Mouse (Mus musculus) heart, postnatal 36 days (tissue): ENCODE data around the gene Col1a1. TPM values are rescaled to one million over a fixed set of nuclear protein-coding genes. Genes with fewer than 3 reads are reported as not detected.
"Not testable (repeated sequence)": the region's sequence is repeated elsewhere in the genome, so short reads cannot be mapped to it uniquely, and the experiment has no call there.

Source experiments
- DNase-seq, 2 experiments: peaks; one replicate each; pipeline ENCODE4 v3.0.0; 2021 to 2022
- intact Hi-C: fragments of 180-260 bp; cut with DNase I; formaldehyde crosslinking; loops from one replicate; pipeline ENCODE4 v1.15.1; 2025
- total RNA-seq, 2 experiments: library from RNA; stranded (reverse); gene quantifications; 2 replicates each; pipeline ENCODE4 v1.2.3; 2021

Gene Col1a1
- total RNA-seq, 2 experiments from 2014 or later, result 144 to 156 TPM

GRCm38 (mm10) chr11:94937335-94937781 lies 1.3 kb downstream of the Col1a1 start:
- DNase-seq, result no peak
- intact Hi-C loops, result loop anchor here (1.0 to 2.0 kb wide), 3 partner anchors 105 to 207 kb away; no protein-coding TSS in a partner anchor

- intact Hi-C loops, result loop anchor here (1.0 to 2.0 kb wide), 4 partner anchors 63 to 207 kb away; no protein-coding TSS in a partner anchor
- DNase-seq, result no peak
Measured at GRCm38 (mm10) chr11:94937787-94938186, 1.8 kb downstream of the Col1a1 start.

GRCm38 (mm10) chr11:94938296-94938695 lies 2.3 kb downstream of the Col1a1 start:
- intact Hi-C loops, result loop anchor here (2.0 kb wide), 1 partner anchor 63 kb away; no protein-coding TSS in a partner anchor
- no peak for DNase-seq

GRCm38 (mm10) chr11:94939280-94939679 lies 3.3 kb downstream of the Col1a1 start:
- intact Hi-C loops, result loop anchor here (1.0 to 2.0 kb wide), 2 partner anchors 31 to 62 kb away; no protein-coding TSS in a partner anchor
- DNase-seq, result peak; percentile 78 to 86

DNA sequence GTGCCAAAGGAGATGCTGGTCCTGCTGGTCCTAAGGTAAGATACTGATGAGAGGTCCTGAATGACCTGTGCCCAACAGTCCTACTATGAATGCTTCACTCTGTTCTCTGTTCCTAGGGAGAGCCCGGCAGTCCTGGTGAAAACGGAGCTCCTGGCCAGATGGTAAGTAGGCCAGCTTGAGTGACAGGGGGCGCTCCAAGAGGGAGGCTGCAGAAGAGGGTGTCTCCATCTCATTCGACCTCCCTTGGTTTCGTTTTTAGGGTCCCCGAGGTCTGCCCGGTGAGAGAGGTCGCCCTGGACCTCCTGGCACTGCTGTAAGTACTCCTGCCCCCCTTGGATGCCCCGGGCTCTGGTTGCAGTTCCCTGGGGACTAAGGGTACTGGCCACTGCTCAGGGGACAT lies 5.1 kb downstream of the Col1a1 start:
- no peak for DNase-seq
- intact Hi-C loops, result no loop called here

DNA sequence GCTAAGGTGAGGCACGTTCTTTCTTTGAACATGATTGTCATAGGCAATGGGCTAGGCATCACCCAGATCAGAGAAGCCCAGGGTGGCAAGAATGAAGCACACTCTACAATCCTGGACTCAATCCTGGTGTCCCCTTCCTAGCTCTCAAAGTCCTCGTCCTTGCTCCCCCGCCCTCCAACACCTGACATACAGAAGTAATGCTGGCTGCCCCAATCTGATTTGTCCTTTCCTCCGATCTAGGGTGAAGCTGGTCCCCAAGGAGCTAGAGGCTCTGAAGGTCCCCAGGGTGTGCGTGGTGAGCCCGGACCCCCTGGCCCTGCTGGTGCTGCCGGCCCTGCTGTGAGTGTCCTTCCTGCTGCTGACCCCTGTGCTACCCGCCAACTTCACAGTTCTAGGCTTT lies 5.8 kb downstream of the Col1a1 start:
- intact Hi-C loops, result no loop called here
- DNase-seq, result no peak

- intact Hi-C loops, result no loop called here
Measured at GRCm38 (mm10) chr11:94942282-94943023, 6.4 kb downstream of the Col1a1 start.

GRCm38 (mm10) chr11:94943054-94943453 lies 7.0 kb downstream of the Col1a1 start:
- DNase-seq, result no peak
- intact Hi-C loops, result no loop called here

More at GRCm38 (mm10) chr11:94942282-94943023, 6.4 kb downstream of the Col1a1 start:
- peak; percentile 55 to 61 for DNase-seq

DNA sequence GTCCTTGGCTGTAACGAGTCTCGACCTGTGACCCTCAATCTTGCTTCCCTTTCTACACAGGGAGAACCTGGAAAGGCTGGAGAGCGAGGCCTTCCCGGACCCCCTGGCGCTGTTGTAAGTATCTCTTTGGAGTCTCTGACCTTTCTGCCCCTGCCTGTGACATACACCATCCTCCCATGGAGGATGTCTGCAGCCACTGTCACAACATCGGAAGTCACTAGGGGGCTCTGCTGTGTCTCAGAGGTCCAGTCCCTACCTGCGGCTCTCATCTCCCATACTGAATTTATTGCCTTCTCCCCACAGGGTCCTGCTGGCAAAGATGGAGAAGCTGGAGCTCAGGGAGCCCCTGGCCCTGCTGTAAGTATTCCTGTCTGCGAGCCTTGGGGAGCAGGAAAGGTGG lies 8.3 kb downstream of the Col1a1 start:
- intact Hi-C loops, result no loop called here
- no peak for DNase-seq

- no peak for DNase-seq
- intact Hi-C loops, result no loop called here
Measured at GRCm38 (mm10) chr11:94945236-94945635, 9.2 kb downstream of the Col1a1 start.

DNA sequence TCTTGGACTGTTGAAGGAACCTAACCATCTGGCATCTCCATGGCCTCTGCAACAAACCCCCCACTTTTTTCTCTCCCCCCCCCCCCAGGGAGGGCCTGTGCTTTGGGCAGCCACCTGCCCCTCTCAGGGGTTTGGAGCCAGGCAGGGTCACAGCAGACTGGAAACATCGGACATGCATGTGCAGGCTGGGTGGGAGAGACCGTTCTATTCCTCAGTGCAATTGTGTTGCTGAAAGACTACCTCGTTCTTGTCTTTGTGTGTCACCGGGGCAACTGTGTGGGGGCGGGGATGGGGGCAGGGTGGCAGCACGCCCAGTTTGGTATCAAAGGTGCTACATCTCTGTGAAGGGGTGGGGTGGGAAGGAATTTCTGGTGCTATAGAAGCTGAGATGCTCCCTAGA lies 16.1 kb downstream of the Col1a1 start:
- DNase-seq, result no peak
- intact Hi-C loops, result no loop called here

- no peak for DNase-seq
- intact Hi-C loops, result no loop called here
Measured at GRCm38 (mm10) chr11:94955103-94955502, 19.1 kb downstream of the Col1a1 start.

DNA sequence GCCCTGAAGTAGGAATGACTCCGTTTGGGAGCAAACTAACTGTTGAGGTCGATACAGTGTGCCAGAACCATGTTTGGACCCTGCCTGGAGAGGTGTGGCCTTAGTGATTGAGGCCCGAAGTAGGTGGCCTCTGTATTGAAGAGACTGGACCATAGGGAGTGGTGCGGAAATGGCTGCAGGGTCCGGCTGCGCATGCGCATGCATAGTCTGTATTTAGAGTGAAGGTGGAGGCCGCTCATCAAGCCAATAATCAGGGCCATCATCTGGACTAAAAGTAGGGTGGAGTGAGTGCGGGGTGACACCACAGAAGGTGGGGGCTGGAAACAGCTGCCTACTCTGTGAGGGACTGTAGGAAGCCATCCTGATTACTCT lies 21.7 kb downstream of the Col1a1 start:
- intact Hi-C loops, result loop anchor here (1.0 kb wide), 1 partner anchor 33 kb away; no protein-coding TSS in a partner anchor
- peak in 1 of 2 experiments; percentile 72 for DNase-seq

DNA sequence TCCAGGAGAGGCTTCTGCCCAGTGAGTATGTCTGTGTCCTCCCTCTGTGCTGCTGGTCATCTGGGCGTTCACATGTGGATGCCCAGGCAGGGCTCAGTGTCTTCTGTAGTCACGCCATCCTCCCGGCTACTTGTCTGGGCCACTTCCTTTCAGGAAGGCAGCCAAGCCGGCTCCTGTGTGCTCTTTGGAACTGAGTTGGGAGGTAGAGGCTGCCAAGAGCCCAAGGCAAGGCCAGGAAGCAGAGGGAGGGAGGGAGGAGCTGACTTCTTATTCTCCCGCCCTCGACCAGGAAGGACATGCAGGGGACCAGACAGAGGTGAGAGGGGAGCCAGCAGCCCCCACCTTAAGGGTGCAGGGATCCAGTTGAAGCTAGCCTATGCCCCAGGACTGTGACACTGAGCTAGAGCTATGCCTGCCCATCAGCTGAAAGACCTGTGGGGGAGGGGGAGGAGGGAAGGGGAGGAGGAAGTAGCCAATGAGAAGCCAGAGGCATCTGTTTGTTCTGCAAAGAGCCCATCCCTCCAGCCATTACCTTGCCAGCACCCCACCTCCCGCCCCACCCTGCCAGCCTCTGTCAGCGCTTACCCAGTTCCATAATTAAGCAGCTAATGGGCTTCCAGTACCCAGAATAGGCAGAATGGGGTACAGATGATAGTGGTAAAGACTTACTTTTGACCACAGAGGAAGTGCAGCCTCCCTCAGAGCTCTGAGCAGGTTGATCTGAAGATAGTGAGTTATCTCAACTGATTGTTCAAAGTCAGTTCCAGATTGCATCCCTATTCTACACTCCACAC lies 22.2 kb downstream of the Col1a1 start:
- intact Hi-C loops, result loop anchor here (1.0 kb wide), 1 partner anchor 32 kb away; no protein-coding TSS in a partner anchor
- peak; percentile 83 to 87 for DNase-seq

DNA sequence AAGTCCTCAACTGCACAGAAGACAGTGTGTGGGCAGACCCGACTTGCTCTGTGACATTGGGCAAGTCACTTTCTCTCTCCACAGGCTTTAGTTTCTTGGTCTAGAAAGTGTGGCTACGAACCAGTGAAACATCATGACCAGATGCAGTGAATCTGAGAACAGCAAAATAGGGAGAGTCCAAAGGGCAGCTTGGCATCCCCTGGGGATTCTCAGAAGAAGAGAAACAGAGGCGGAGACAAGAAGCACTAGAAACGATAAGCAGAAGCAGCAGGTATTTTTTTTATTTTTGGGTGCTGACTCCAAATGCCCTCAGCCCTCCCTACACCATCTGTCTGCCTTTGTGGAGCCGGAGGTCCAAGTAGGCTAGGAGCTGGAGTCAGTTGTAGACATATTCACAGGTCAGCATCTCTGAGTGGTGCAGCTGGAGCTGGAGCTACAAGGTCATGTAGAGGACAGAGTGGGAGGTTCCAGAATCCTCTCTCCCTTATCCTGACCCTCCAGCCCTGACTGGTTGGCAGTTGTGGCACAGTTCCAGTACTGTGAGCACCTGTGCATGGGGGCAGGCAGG lies 26.6 kb downstream of the Col1a1 start:
- intact Hi-C loops, result no loop called here
- DNase-seq, result no peak

DNA sequence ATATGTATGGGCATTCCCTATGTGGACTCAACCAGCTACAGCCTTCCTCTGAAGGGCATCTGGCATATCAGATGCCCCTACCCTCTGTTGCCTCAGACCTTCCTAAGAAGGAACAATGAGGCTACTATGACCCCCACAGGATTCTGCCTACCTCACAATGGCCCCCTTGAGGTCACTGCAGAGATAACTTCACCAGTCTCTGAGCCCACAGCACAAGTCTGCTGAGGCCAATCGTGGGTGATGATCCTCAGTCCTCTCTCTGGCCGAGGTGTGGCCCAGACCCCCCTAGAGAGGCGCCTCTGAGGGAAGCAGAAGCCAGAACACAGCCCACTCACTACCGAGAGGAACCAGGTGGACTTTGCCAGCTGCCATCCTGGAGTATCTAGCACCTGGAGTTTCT lies 31.4 kb downstream of the Col1a1 start, which contains the start of gene Hils1:
TSS of gene Hils1 (plus strand) at position 175 of the 400 bp plus-strand sequence.
- intact Hi-C loops, result no loop called here
- no peak for DNase-seq

GRCm38 (mm10) chr11:94968187-94968586 lies 32.2 kb downstream of the Col1a1 start:
- DNase-seq, result no peak
- intact Hi-C loops, result no loop called here

DNA sequence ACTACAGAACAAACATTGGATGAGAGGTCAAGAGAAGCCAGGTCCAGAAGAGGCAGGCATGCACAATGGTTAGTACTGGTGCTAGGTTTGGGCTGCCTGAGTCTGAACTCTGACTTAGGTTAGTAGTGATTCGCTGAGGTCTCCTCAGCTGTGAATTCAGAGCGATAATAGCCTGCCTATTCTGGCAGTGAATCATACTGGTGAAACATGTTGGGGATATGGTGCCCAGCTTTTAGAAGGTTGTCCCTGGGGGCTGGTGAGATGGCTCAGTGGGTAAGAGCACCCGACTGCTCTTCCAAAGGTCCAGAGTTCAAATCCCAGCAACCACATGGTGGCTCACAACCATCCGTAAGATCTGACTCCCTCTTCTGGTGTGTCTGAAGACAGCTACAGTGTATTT lies 33.7 kb downstream of the Col1a1 start:
- not testable (repeated sequence) for DNase-seq
- intact Hi-C loops, result loop anchor here (1.0 kb wide), 2 partner anchors 30 to 103 kb away; no protein-coding TSS in a partner anchor

DNA sequence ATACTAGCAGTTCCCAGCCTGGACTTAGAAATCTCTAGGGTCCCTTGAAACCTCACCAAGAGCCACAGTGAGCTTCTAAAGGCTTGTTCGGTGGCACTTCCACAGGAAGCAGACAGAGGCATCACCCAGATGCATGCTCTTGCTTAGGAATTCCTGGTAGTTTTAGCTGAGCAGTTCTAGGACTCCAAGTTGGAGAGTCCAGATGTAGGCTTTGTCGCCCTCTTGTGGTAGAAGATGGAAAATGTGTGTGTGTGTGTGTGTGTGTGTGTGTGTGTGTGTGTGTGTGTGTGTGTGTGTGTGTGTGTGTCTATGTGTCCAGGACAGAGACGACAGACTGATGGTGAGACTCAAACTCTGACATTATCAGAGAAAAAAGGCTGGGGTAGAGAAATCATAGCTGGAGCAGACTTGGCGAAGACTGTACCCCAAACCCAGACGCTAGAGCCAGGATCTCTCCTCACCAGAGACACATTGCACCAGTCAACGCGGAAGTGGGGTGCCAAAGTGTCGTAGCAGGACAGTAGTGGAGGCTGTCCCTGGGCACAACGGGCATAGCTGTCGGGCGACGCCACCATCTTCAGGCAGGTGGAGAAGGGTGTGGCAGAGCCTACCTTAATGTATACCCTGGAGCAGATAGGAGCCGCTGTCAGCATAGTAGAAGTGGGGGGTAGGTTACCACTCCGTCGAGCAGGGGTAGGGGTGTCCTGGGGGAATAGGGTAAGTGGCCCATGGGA lies 34.4 kb downstream of the Col1a1 start:
- intact Hi-C loops, result loop anchor here (1.0 kb wide), 2 partner anchors 31 to 104 kb away; no protein-coding TSS in a partner anchor
- DNase-seq, result peak; percentile 77 to 79
